Mouse (Mus musculus) embryo, embryonic 11.5 days (tissue): Measurements from ENCODE around the gene Syne1.
A peak's percentile ranks its signal among the peaks of the same experiment; 100 is the strongest.
"Not testable (repeated sequence)": the region's sequence is repeated elsewhere in the genome, so short reads cannot be mapped to it uniquely, and the experiment has no call there.

Experiments
- DNase-seq: peaks from one replicate; pipeline ENCODE4 v3.0.0-alpha.2; 2012; ENCODE audit warnings: low read depth, low spot score

The Syne1 gene

DNA sequence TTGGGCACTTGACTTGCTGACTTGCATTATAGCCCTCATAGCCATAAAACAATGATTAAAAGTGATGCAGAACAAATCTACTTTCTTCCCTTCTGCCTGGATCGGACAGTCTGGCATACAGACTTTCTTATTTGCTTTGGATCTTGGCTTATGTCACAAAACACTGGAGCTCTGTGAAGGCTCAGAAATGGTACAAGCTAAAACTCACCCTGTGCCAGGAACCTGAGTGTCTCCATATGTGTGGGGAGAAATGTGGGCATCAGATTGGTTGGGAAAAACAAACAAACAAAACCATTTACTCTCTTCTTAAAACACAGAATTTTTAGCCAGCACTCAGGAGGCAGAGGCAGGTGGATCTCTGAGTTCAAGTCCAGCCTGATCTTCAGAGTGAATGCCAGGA lies 30.6 kb downstream of the Syne1 start:
- no peak for DNase-seq

- DNase-seq, result no peak
Measured at GRCm38 (mm10) chr10:5515330-5515729, 36.0 kb downstream of the Syne1 start.

DNA sequence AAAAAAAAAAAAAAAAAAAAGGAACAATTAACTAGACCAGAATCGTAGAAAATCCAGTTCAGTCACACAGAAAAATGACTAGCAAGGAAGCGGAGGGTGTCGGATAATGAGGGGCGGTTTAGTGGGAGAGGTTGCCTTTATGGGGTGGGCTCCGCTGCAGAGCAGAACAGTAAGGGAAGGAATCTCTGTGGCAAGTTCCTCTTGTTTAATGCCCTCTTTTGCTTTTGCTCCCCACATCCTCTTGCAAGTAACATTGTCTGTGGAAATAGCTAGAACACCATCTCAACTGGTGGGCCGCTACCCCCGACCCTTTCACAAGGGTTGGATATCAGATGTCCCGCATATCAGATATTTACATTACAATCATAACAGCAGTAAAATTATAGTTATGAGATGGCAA lies 37.1 kb downstream of the Syne1 start:
- no peak for DNase-seq

DNA sequence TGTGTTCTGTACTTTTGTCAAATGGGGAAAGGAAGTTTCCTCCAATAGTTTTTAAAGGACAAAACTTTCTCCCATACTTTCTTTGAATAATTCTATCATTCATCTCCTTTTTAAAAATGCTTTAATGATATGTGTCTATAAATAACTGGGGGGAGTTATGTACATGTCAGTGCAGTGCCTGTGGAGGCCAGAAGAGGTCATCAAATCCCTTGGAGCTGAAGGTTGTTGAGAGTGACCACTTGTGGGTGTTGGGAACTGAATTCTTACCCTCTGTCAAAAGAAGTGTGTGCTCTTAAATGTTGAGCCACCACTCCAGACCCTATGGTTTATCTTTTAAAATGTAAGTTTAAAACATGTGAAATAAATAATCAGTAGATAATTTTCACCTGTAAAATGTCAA lies 39.0 kb downstream of the Syne1 start:
- DNase-seq, result no peak

DNA sequence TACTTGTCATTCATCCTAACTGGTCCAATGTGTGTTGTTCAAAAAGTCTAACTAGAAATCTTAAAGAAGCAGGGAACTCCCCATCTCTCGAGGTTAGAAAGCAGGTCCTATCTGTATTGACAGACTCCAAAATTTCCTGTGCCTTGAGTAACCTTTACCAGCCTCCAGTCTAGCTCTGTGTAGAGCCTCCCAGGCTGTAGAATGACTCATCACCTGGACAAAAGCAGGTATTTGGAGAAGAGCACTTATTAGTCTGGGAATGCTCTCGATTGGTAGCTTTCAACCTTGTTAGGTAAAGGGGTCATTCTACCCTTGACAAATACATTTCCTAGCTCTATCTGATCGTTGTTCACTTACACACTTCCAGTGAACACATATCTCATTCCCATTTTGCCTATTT lies 39.9 kb downstream of the Syne1 start:
- DNase-seq, result no peak

DNA sequence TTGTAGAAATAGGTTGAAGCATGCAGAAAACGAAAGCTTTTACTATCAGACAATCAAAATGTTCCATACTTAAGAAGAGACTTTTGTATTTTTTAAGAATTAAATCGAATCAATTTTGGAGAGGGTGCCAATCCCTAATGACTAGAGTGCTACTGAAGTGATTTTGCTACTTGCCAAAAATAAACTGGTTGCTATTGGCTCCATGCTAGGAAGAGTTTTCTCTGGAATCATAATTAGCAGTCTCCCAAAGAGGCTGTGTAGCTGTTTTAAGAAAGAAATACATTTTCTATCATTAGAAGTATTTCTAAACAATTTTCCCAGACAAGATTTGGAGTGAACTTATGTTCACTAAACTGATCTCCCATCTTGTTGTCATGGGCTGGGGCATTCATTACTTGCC lies 43.8 kb downstream of the Syne1 start:
- DNase-seq, result no peak

DNA sequence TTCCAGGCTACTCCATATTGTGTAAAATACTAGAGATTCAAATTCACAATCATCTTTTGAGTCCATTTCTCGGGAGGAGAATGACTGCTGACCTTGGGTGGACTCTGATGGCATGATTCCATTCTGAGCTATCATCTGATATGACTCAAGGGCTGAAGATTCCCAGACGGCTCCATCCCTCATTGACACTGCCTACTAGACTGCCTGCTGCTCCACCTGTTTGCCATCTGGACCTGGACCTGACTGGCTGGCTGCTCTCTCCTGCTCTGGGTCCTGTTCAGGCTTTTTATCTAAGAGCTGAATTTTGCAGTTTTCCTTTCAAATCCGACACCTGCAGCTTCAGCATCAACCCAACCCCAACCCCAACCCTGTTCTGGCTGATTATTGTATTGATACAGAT lies 46.5 kb downstream of the Syne1 start:
- DNase-seq, result no peak

GRCm38 (mm10) chr10:5503909-5504308 lies 47.4 kb downstream of the Syne1 start:
- DNase-seq, result no peak

DNA sequence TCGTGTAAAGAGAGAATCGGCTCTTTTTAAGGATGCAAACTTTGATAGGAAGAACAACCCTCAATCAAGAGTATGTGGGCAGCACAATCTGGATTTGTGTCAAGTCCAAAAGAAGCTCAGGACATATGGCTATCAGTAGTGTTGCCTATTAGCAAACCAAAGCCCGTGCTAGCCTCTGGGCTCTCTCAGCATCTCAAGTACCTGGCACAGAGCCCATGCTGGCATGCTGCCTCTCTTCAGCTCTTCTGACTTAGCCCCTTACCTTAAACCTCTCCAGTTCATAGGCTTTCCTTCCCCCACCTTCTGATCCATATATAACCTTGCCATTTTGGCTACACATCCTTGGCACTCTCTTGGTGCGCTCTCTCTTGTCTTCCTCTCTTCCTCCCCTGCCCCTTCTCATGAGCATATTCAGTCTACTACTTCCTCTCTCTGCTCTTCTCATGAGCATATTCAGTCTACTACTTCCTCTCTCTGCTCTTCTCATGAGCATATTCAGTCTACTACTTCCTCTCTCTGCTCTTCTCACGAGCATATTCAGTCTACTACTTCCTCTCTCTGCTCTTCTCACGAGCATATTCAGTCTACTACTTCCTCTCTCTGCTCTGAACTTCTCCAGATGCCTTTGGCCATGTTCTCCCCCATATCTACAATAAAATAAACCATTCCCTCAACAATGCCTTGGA lies 51.5 kb downstream of the Syne1 start:
- not testable (repeated sequence) for DNase-seq

- no peak for DNase-seq
Measured at GRCm38 (mm10) chr10:5497859-5498258, 53.4 kb downstream of the Syne1 start.

DNA sequence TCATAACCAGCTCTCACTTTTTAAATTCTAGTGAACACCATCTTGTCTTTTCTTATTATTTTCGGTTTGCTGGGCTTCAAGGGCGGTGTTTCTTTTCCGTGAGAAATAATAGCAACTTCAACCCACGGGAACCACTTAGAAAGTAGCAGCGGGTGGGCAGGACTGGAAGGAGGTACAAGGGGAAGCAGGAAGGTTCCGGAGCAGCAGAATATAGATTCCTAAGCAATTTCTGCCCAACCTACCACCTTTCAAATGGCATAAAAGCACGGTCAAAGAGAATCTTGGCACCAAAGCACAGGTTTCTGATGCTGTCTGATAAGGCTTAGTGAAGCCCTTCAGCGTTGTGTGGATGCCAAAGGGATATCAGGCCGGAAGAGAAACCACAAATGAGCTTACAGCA lies 60.2 kb downstream of the Syne1 start:
- no peak for DNase-seq

DNA sequence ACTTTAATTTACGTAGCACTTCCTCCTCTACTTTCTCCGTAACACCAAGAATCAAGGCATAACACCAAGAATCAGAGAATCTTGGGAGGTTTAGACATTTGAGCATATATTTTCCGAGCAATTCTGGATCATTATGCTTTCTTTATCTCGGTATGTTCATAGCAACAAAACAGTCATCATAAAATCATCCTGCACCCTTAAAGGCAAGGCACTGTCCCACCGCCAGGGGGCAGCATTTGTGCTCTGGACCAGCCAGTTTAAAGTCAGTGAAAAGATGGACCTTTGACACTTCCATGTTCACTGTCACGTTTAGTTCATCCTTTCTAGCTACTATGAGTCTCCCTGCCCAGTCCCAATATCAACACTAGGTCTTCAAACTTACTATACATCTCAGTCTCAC lies 61.3 kb downstream of the Syne1 start:
- DNase-seq, result no peak

DNA sequence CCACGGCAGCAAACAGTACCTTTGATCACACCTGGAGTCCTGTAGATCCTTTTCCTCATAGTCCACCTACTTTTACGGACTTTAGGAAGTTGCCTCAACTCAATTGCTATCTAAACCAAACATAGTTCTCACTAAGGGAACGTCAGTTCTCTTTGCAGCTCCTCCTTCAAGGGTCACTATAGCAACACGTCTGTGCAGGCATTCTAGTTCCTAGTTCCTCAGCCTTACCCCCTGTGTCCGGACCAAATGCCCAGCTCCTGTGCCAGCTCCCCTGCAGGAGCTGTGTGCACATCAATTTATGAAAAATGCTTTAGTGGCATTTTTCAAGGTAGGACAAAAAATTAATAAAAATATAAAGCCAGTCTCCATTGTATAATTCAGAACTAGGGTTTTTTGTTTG lies 63.2 kb downstream of the Syne1 start:
- no peak for DNase-seq

GRCm38 (mm10) chr10:5480552-5481550 lies 70.4 kb downstream of the Syne1 start:
- DNase-seq, result no peak

- DNase-seq, result peak; percentile 13
Measured at GRCm38 (mm10) chr10:5480097-5480496, 71.2 kb downstream of the Syne1 start.

DNA sequence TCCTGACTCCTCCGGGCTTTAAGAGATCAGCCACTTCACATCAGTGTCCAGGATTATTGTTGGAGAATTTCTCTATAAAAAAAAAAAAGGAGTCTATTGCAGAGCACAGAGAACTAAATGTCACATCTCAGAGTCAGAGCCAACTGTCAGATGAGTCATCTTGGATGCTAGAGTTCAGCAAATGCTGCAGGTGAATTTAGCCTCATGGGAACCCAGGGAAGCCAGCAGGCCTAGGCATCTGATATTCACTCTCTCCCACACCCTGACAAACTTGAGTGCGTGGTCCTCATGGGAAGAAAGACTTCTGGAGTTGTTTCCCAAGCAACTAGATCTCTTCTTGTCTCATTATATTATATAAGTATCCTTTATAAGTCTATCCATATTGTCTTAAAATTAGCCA lies 82.6 kb downstream of the Syne1 start:
- no peak for DNase-seq

- no peak for DNase-seq
Measured at GRCm38 (mm10) chr10:5453830-5454229, 97.5 kb downstream of the Syne1 start.

DNA sequence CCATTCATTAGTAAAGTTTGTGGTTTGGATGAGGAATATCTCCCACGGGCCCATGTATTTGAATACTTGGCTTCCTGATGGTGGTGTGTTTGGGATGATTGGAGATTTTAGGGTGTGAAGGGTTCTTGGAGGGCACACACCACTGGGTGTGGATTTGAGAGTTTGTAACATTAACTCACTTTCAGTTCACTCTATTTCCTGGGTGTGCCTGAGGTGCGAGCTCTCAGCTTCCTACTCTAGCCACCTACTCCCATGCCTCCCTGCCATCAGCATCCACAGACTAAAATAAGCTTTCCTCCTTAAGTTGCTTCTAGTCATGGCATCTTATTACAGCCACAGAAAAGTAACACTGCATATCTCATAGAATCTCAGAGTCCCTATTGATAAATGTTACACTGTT lies 101.3 kb downstream of the Syne1 start:
- DNase-seq, result no peak

GRCm38 (mm10) chr10:5447950-5448716 lies 103.1 kb downstream of the Syne1 start:
- no peak for DNase-seq

DNA sequence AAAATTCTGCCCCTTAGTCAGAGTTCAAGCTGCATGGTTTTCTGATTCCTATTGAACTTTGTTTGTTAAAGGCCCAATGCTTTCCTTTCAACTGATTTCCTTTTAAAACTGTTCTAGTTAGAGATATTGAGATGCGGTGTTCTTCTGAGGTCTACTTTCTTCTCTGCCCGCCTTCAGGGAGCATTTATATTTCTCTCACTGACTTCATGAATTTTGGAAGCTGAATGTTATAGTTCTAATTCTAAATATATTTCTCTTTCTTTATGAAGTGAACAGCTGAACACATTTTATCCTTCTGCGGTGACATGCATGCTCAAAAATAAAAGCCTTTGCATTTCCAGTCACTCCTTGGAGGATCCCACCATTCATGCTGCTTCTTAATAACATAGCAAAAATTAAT lies 106.0 kb downstream of the Syne1 start:
- no peak for DNase-seq

- DNase-seq, result no peak
Measured at GRCm38 (mm10) chr10:5443020-5443419, 108.3 kb downstream of the Syne1 start.

GRCm38 (mm10) chr10:5439802-5440350 lies 111.4 kb downstream of the Syne1 start:
- no peak for DNase-seq
